Mouse (Mus musculus) cerebellum, postnatal 36 days (tissue): ENCODE measurements at regions not wholly inside any gene's neighbourhood (a gene's known extent, or its start where the extent isn't known, plus 50 kb on each side); places are given as distances from the start of the nearest gene placed in this dataset.

Source experiments
- DNase-seq, 2 experiments: peaks; one replicate each; pipeline ENCODE4 v3.0.0; 2021 to 2022; ENCODE audit warnings: mixed read lengths in 2 of 2

GRCm38 (mm10) chrX:70261360-70261759 lies 103.5 kb downstream of the Ids start:
- DNase-seq, result no peak

GRCm38 (mm10) chrX:70216011-70216410 lies 148.9 kb downstream of the Ids start:
- DNase-seq, result no peak

- no peak for DNase-seq
These were observed 180.3 kb downstream of the Ids start for GRCm38 (mm10) chrX:70184427-70185090.

DNA sequence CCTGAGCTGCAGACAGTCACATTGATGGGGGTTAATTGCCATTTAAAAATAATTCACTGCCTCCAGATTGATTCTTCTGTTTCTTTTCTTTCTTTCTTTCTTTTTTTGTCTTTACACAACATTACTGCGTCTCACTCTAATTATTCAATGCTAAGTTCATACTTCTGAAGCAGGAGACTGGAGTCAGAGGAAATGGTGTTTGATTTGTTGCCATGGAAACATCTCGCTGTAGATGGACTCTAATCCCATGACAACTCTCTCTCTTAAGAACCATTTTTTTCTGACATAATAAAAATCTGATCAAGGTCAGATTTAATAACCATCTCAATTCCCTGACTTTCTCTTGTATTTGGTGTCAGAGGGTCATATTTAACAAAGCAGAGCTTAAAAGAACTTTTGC lies 195.1 kb downstream of the Ids start:
- no peak for DNase-seq

DNA sequence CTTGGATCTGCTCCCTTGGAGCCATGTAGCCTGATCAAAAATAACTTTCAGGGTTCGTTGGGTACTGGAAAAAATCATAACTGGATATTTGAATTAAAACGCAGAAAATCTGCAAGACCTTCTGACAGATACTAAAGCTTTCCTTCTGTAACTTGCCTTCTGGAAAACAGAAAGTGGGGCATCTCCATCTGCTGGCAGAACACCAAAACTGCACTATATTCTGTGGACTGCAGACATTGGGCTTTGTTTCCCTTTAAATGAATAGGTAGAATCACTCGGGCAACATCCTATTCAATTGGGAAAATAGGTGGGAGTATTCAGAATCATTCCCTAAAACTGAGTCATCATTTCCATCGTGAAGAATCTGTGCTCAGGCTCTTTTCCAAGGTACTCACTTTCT lies 203.9 kb downstream of the Ids start:
- peak; percentile 3 to 21 for DNase-seq
